Mouse (Mus musculus) liver, adult 2 months (tissue): ENCODE measurements around the gene Nfatc3.

Experiments
- CTCF ChIP-seq: fragments of 200-500 bp; IDR thresholded peaks from 2 replicates; pipeline ENCODE4 v1.5.1; 2011; ENCODE audit warnings: low read depth, low read length, control low read depth
- POLR2A ChIP-seq: fragments of 200-500 bp; IDR thresholded peaks from 2 replicates; pipeline ENCODE4 v1.6.1; 2011; ENCODE audit warnings: low read length, control low read depth; ENCODE audit not compliant: insufficient read depth; ENCODE audit errors: extremely low read depth

DNA sequence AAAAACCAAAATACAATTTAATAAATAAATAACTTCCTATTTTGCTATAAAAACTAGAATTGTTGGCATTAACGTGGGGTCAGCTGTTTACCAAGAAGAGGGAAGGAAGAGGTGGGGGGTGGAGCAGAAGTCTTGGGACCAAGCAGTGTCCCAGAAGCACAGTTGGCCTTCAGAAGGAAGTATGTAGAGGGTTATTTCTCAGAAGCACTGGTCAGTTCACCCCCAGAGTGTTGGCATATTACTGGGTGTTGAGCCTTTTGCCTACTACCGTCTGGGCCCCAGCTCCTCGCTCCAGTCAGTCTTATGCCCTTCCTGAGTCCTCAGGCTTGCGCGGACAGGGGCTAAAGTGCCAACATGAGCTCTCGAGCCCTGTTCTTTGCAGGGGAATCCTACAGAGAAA lies 90.4 kb downstream of the Nfatc3 start:
- TF ChIP-seq CTCF = no peak
- no peak for TF ChIP-seq POLR2A
